Mouse (Mus musculus): ENCODE data around the gene Gm17535. TPM values are rescaled to one million over a fixed set of nuclear protein-coding genes. Genes with fewer than 3 reads are reported as not detected.
"Not testable (repeated sequence)": the region's sequence is repeated elsewhere in the genome, so short reads cannot be mapped to it uniquely, and the experiment has no call there.

The Gm17535 gene
- polyA plus RNA-seq, 1 experiment from 2014 or later, result not detected

DNA sequence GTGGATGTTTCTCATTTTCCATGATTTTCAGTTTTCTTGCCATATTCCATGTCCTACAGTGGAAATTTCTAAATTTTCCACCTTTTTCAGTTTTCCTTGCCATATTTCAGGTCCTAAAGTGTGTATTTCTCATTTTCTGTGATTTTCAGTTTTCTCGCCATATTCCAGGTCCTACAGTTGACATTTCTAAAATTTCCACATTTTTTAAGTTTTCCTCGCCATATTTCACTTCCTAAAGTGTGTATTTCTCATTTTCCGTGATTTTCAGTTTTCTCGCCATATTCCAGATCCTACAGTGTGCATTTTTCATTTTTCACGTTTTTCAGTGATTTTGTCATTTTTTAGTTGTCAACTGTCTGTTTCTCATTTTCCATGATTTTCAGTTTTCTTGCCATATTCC, 25.1 kb upstream of the Gm17535 start:
- DNase-seq (ENCODE audit: low spot score); H3K27me3 ChIP-seq (ENCODE audit: control insufficient read depth, insufficient read depth, low read length); H3K4me2 ChIP-seq (ENCODE audit: low read depth, low read length); H3K9ac ChIP-seq (replicated peaks; ENCODE audit: low read length); H3K27ac ChIP-seq (replicated peaks; ENCODE audit: low read depth, low read length); H3K4me1 ChIP-seq (ENCODE audit: control insufficient read depth, insufficient read depth, low read length); H3K4me3 ChIP-seq (ENCODE audit: low read depth, low read length); H3K36me3 ChIP-seq (replicated peaks; ENCODE audit: control insufficient read depth, insufficient read depth, low read depth, low read length); H3K9me3 ChIP-seq (replicated peaks; ENCODE audit: control insufficient read depth, low read length): not testable (repeated sequence)
- WGBS, result no CpG with 5 or more reads among the region's 5 CpGs
- peak; percentile 64; the same call in 1 of the 2 replicates for ATAC-seq (replicated peaks; ENCODE audit: insufficient number of reproducible peaks, low FRiP score, low TSS enrichment, low read depth)

DNA sequence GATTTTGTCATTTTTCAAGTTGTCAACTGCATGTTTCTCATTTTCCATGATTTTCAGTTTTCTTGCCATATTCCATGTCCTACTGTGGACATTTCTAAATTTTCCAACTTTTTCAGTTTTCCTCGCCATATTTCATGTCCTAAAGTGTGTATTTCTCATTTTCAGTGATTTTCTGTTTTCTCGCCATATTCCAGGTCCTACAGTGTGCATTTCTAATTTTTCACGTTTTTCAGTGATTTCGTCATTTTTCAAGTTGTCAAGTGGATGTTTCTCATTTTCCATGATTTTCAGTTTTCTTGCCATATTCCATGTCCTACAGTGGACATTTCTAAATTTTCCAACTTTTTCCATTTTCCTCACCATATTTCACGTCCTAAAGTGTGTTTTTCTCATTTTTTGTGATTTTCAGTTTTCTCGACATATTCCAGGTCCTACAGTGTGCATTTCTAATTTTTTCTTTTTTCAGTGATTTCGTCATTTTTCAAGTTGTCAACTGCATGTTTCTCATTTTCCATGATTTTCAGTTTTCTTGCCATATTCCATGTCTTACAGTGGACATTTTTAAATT, 22.3 kb upstream of the Gm17535 start:
- not testable (repeated sequence) for H3K4me1 ChIP-seq (ENCODE audit: control insufficient read depth, insufficient read depth, low read length); DNase-seq (ENCODE audit: low spot score); H3K9me3 ChIP-seq (replicated peaks; ENCODE audit: control insufficient read depth, low read length); H3K4me3 ChIP-seq (ENCODE audit: low read depth, low read length); H3K4me2 ChIP-seq (ENCODE audit: low read depth, low read length); H3K36me3 ChIP-seq (replicated peaks; ENCODE audit: control insufficient read depth, insufficient read depth, low read depth, low read length); H3K27ac ChIP-seq (replicated peaks; ENCODE audit: low read depth, low read length); ATAC-seq (replicated peaks; ENCODE audit: insufficient number of reproducible peaks, low FRiP score, low TSS enrichment, low read depth); H3K27me3 ChIP-seq (ENCODE audit: control insufficient read depth, insufficient read depth, low read length); H3K9ac ChIP-seq (replicated peaks; ENCODE audit: low read length)
- 85% methylated on average over 2 of the region's 7 CpGs for WGBS

DNA sequence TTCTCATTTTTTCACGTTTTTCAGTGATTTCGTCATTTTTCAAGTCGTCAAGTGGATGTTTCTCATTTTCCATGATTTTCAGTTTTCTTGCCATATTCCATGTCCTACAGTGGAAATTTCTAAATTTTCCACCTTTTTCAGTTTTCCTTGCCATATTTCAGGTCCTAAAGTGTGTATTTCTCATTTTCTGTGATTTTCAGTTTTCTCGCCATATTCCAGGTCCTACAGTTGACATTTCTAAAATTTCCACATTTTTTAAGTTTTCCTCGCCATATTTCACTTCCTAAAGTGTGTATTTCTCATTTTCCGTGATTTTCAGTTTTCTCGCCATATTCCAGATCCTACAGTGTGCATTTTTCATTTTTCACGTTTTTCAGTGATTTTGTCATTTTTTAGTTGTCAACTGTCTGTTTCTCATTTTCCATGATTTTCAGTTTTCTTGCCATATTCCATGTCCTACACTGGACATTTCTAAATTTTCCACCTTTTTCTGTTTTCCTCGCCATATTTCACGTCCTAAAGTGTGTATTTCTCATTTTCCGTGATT, 21.6 kb upstream of the Gm17535 start, which contains the start of gene Gm10721:
Gene Gm10721, plus strand, starts transcription at position 408 of the 547 bp plus-strand sequence.
- H3K4me1 ChIP-seq (ENCODE audit: control insufficient read depth, insufficient read depth, low read length); H3K27me3 ChIP-seq (ENCODE audit: control insufficient read depth, insufficient read depth, low read length); H3K36me3 ChIP-seq (replicated peaks; ENCODE audit: control insufficient read depth, insufficient read depth, low read depth, low read length); H3K4me2 ChIP-seq (ENCODE audit: low read depth, low read length); H3K9me3 ChIP-seq (replicated peaks; ENCODE audit: control insufficient read depth, low read length); H3K27ac ChIP-seq (replicated peaks; ENCODE audit: low read depth, low read length); H3K9ac ChIP-seq (replicated peaks; ENCODE audit: low read length); DNase-seq (ENCODE audit: low spot score); H3K4me3 ChIP-seq (ENCODE audit: low read depth, low read length): not testable (repeated sequence)
- no CpG with 5 or more reads among the region's 11 CpGs for WGBS
- ATAC-seq (replicated peaks; ENCODE audit: insufficient number of reproducible peaks, low FRiP score, low TSS enrichment, low read depth), result 0 out of 2 replicates have a peak, but pooled peaks have one; percentile 40

DNA sequence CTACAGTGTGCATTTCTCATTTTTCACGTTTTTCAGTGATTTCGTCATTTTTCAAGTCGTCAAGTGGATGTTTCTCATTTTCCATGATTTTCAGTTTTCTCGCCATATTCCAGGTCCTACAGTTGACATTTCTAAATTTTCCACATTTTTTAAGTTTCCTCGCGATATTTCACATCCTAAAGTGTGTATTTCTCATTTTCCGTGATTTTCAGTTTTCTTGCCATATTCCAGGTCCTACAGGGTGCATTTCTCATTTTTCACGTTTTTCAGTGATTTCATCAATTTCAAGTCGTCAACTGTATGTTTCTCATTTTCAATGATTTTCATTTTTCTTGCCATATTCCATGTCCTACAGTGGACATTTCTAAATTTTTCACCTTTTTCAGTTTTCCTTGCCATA, 19.0 kb upstream of the Gm17535 start, which contains the start of gene Gm10720:
Gene Gm10720, plus strand, starts transcription at position 301 of the 400 bp plus-strand sequence.
- not testable (repeated sequence) for H3K4me3 ChIP-seq (ENCODE audit: low read depth, low read length); H3K9me3 ChIP-seq (replicated peaks; ENCODE audit: control insufficient read depth, low read length); H3K9ac ChIP-seq (replicated peaks; ENCODE audit: low read length); H3K4me2 ChIP-seq (ENCODE audit: low read depth, low read length); H3K27me3 ChIP-seq (ENCODE audit: control insufficient read depth, insufficient read depth, low read length); DNase-seq (ENCODE audit: low spot score); H3K27ac ChIP-seq (replicated peaks; ENCODE audit: low read depth, low read length); H3K36me3 ChIP-seq (replicated peaks; ENCODE audit: control insufficient read depth, insufficient read depth, low read depth, low read length); H3K4me1 ChIP-seq (ENCODE audit: control insufficient read depth, insufficient read depth, low read length); ATAC-seq (replicated peaks; ENCODE audit: insufficient number of reproducible peaks, low FRiP score, low TSS enrichment, low read depth)
- 66% methylated on average over 4 of the region's 9 CpGs for WGBS

DNA sequence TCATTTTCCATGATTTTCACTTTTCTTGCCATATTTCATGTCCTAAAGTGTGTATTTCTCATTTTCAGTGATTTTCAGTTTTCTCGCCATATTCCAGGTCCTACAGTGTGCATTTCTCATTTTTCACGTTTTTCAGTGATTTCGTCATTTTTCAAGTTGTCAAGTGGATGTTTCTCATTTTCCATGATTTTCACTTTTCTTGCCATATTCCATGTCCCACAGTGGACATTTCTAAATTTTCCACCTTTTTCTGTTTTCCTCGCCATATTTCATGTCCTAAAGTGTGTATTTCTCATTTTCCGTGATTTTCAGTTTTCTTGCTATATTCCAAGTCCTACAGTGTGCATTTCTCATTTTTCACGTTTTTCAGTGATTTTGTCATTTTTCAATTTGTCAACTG, 18.5 kb upstream of the Gm17535 start:
- not testable (repeated sequence) for H3K36me3 ChIP-seq (replicated peaks; ENCODE audit: control insufficient read depth, insufficient read depth, low read depth, low read length); H3K27me3 ChIP-seq (ENCODE audit: control insufficient read depth, insufficient read depth, low read length); H3K9me3 ChIP-seq (replicated peaks; ENCODE audit: control insufficient read depth, low read length); H3K4me1 ChIP-seq (ENCODE audit: control insufficient read depth, insufficient read depth, low read length); ATAC-seq (replicated peaks; ENCODE audit: insufficient number of reproducible peaks, low FRiP score, low TSS enrichment, low read depth); DNase-seq (ENCODE audit: low spot score); H3K4me2 ChIP-seq (ENCODE audit: low read depth, low read length); H3K27ac ChIP-seq (replicated peaks; ENCODE audit: low read depth, low read length); H3K4me3 ChIP-seq (ENCODE audit: low read depth, low read length); H3K9ac ChIP-seq (replicated peaks; ENCODE audit: low read length)
- WGBS, result 68% methylated on average over 4 of the region's 6 CpGs

DNA sequence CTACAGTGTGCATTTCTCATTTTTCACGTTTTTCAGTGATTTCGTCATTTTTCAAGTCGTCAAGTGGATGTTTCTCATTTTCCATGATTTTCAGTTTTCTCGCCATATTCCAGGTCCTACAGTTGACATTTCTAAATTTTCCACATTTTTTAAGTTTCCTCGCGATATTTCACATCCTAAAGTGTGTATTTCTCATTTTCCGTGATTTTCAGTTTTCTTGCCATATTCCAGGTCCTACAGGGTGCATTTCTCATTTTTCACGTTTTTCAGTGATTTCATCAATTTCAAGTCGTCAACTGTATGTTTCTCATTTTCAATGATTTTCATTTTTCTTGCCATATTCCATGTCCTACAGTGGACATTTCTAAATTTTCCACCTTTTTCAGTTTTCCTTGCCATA, 17.3 kb upstream of the Gm17535 start, which contains the start of gene Gm10719:
Gene Gm10719, plus strand, starts transcription at position 301 of the 400 bp plus-strand sequence.
- WGBS, result no CpG with 5 or more reads among the region's 9 CpGs
- ATAC-seq (replicated peaks; ENCODE audit: insufficient number of reproducible peaks, low FRiP score, low TSS enrichment, low read depth); H3K4me3 ChIP-seq (ENCODE audit: low read depth, low read length); H3K9me3 ChIP-seq (replicated peaks; ENCODE audit: control insufficient read depth, low read length); H3K36me3 ChIP-seq (replicated peaks; ENCODE audit: control insufficient read depth, insufficient read depth, low read depth, low read length); H3K4me1 ChIP-seq (ENCODE audit: control insufficient read depth, insufficient read depth, low read length); H3K4me2 ChIP-seq (ENCODE audit: low read depth, low read length); DNase-seq (ENCODE audit: low spot score); H3K9ac ChIP-seq (replicated peaks; ENCODE audit: low read length); H3K27me3 ChIP-seq (ENCODE audit: control insufficient read depth, insufficient read depth, low read length); H3K27ac ChIP-seq (replicated peaks; ENCODE audit: low read depth, low read length): not testable (repeated sequence)

DNA sequence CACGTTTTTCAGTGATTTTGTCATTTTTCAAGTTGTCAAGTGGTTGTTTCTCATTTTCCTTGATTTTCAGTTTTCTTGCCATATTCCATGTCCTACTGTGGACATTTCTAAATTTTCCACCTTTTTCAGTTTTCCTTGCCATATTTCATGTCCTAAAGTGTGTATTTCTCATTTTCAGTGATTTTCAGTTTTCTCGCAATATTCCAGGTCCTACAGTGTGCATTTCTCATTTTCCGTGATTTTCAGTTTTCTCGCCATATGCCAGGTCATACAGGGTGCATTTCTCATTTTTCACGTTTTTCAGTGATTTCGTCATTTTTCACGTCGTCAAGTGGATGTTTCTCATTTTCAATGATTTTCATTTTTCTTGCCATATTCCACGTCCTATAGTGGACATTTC, 15.5 kb upstream of the Gm17535 start:
- H3K9me3 ChIP-seq (replicated peaks; ENCODE audit: control insufficient read depth, low read length); H3K4me3 ChIP-seq (ENCODE audit: low read depth, low read length); DNase-seq (ENCODE audit: low spot score); ATAC-seq (replicated peaks; ENCODE audit: insufficient number of reproducible peaks, low FRiP score, low TSS enrichment, low read depth); H3K9ac ChIP-seq (replicated peaks; ENCODE audit: low read length); H3K4me1 ChIP-seq (ENCODE audit: control insufficient read depth, insufficient read depth, low read length); H3K27ac ChIP-seq (replicated peaks; ENCODE audit: low read depth, low read length); H3K27me3 ChIP-seq (ENCODE audit: control insufficient read depth, insufficient read depth, low read length); H3K4me2 ChIP-seq (ENCODE audit: low read depth, low read length); H3K36me3 ChIP-seq (replicated peaks; ENCODE audit: control insufficient read depth, insufficient read depth, low read depth, low read length): not testable (repeated sequence)
- WGBS, result 71% methylated on average over 9 of the region's 9 CpGs

DNA sequence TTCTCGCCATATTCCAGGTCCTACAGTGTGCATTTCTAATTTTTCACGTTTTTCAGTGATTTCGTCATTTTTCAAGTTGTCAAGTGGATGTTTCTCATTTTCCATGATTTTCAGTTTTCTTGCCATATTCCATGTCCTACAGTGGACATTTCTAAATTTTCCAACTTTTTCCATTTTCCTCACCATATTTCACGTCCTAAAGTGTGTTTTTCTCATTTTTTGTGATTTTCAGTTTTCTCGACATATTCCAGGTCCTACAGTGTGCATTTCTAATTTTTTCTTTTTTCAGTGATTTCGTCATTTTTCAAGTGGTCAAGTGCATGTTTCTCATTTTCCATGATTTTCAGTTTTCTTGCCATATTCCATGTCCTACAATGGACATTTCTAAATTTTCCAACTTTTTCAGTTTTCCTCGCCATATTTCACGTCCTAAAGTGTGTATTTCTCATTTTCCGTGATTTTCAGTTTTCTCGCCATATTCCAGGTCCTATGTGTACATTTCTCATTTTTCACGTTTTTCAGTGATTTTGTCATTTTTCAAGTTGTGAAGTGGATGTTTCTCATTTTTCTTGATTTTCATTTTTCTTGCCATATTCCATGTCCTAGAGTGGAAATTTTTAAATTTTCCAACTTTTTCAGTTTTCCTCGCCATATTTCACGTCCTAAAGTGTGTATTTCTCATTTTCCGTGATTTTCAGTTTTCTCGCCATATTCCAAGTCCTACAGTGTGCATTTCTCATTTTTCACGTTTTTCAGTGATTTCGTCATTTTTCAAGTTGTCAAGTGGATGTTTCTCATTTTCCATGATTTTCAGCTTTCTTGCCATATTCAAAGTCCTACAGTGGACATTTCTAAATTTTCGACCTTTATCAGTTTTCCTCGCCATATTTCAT, 14.3 kb upstream of the Gm17535 start:
- H3K27ac ChIP-seq (replicated peaks; ENCODE audit: low read depth, low read length); H3K9me3 ChIP-seq (replicated peaks; ENCODE audit: control insufficient read depth, low read length): not testable (repeated sequence)

More for the DNA sequence above, 14.3 kb upstream of the Gm17535 start:
- H3K4me3 ChIP-seq (ENCODE audit: low read depth, low read length); H3K27me3 ChIP-seq (ENCODE audit: control insufficient read depth, insufficient read depth, low read length); H3K4me2 ChIP-seq (ENCODE audit: low read depth, low read length); H3K36me3 ChIP-seq (replicated peaks; ENCODE audit: control insufficient read depth, insufficient read depth, low read depth, low read length); H3K4me1 ChIP-seq (ENCODE audit: control insufficient read depth, insufficient read depth, low read length); H3K9ac ChIP-seq (replicated peaks; ENCODE audit: low read length); DNase-seq (ENCODE audit: low spot score): not testable (repeated sequence)
- ATAC-seq (replicated peaks; ENCODE audit: insufficient number of reproducible peaks, low FRiP score, low TSS enrichment, low read depth), result 0 out of 2 replicates have a peak, but pooled peaks have one; percentile 62
- WGBS, result 81% methylated on average over 11 of the region's 19 CpGs
